Mouse (Mus musculus) testis, postnatal 10 days (tissue): ENCODE data around the gene Abcc6.

ENCODE experiments used
- DNase-seq: peaks from one replicate; pipeline ENCODE4 v3.0.0; 2021; ENCODE audit warnings: low spot score

The Abcc6 gene

GRCm38 (mm10) chr7:45929688-45930087, 100.4 kb downstream of the Abcc6 start:
- DNase-seq = no peak

GRCm38 (mm10) chr7:45928626-45929295, 101.3 kb downstream of the Abcc6 start:
- no peak for DNase-seq

GRCm38 (mm10) chr7:45924429-45924816, 105.7 kb downstream of the Abcc6 start:
- DNase-seq = peak; percentile 70

GRCm38 (mm10) chr7:45923762-45924428, 106.2 kb downstream of the Abcc6 start, which contains the start of gene Ccdc114:
Ccdc114 (plus strand) TSS chr7:45924072.
- DNase-seq = peak; percentile 87

- DNase-seq = peak; percentile 94
Observed at GRCm38 (mm10) chr7:45922928-45923761, 107.0 kb downstream of the Abcc6 start.

GRCm38 (mm10) chr7:45921950-45922600, 108.0 kb downstream of the Abcc6 start:
- DNase-seq = no peak

GRCm38 (mm10) chr7:45921242-45921621, 108.9 kb downstream of the Abcc6 start, which contains the start of gene Emp3:
Emp3 (minus strand) TSS chr7:45921404.
- DNase-seq = peak; percentile 78

- no peak for DNase-seq
Observed at GRCm38 (mm10) chr7:45920583-45921241, 109.4 kb downstream of the Abcc6 start.

GRCm38 (mm10) chr7:45919761-45920160, 110.3 kb downstream of the Abcc6 start:
- DNase-seq = no peak

GRCm38 (mm10) chr7:45919083-45919671, 110.9 kb downstream of the Abcc6 start:
- DNase-seq = peak; percentile 70

GRCm38 (mm10) chr7:45917926-45918325, 112.2 kb downstream of the Abcc6 start:
- DNase-seq = no peak
